11 mouse cellular contexts compared by ENCODE assay signal in genomic region chrX:153433659-153434293, GRCm38 (mm10).
DNase-seq lines count a peak whose midpoint lies in the region; ATAC-seq and TF ChIP-seq lines count a peak whose summit lies in the region.
"Had no signal": no experiment of that assay in that cellular context is flagged by ENCODE, and none has a peak within 500 bp of the region (broad histone marks: within the 10 kb centered on the region; RNA-seq: fewer than 3 reads in every experiment).

No protein-coding gene starts in this region.

- ATAC-seq in frontal cortex, adult (ENCODE audit: low TSS enrichment) = peak; percentile 62; the same call in 1 of the 2 replicates
- ATAC-seq in hindbrain, embryonic 14.5 days (ENCODE audit: low FRiP score) = peak; percentile 81
- peak; percentile 55; the same call in 1 of the 2 replicates for ATAC-seq in neural tube, embryonic 11.5 days (ENCODE audit: insufficient read depth, low FRiP score, low TSS enrichment)
- no peak for ATAC-seq in granulocyte monocyte progenitor cell, adult 5-6 weeks (replicated peaks; ENCODE audit: poor library complexity, severe bottlenecking)
- no peak for ATAC-seq in stomach, postnatal 0 days (ENCODE audit: low FRiP score, low TSS enrichment)

- DNase-seq in frontal cortex, postnatal 25 days (ENCODE audit: low spot score in 2 of 2) = no peak
- peak; percentile 66 for DNase-seq in embryo, embryonic 11 days
- DNase-seq in hindbrain, embryonic 14.5 days (ENCODE audit: low spot score) = peak; percentile 30
- DNase-seq in neural tube, embryonic 11.5 days (ENCODE audit: low spot score) = peak; percentile 15
- no peak for DNase-seq in urinary bladder, postnatal 10 days (ENCODE audit: low spot score)
- DNase-seq in stomach, postnatal 0 days (ENCODE audit: low spot score) = no peak
- DNase-seq: adrenal gland, adult 8-10 months; thymus, adult 2 months had no signal

- H3K27me3 ChIP-seq in hindbrain, embryonic 14.5 days (ENCODE audit: control insufficient read depth, insufficient read depth, low read length) = no peaks in the 10 kb centered on the region
- H3K27me3 ChIP-seq in neural tube, embryonic 11.5 days (ENCODE audit: control insufficient read depth, insufficient read depth, low read length) = no peaks in the 10 kb centered on the region
- H3K27me3 ChIP-seq in stomach, postnatal 0 days (ENCODE audit: control insufficient read depth, insufficient read depth, low read length) = no peaks in the 10 kb centered on the region
- H3K27me3 ChIP-seq: embryonic facial prominence, embryonic 15.5 days had no signal

- H3K4me1 ChIP-seq in hindbrain, embryonic 14.5 days (replicated peaks; ENCODE audit: control insufficient read depth, insufficient read depth, low read length) = peaks cover 4% of the 10 kb centered on the region
- H3K4me1 ChIP-seq in neural tube, embryonic 11.5 days (ENCODE audit: control insufficient read depth, insufficient read depth, low read length) = no peaks in the 10 kb centered on the region
- H3K4me1 ChIP-seq in stomach, postnatal 0 days (replicated peaks; ENCODE audit: control insufficient read depth, insufficient read depth) = no peaks in the 10 kb centered on the region
- H3K4me1 ChIP-seq: embryonic facial prominence, embryonic 15.5 days had no signal

- no peak overlapping the region for H3K9ac ChIP-seq in hindbrain, embryonic 14.5 days
- no peak overlapping the region for H3K9ac ChIP-seq in neural tube, embryonic 11.5 days (ENCODE audit: low read length)
- no peak overlapping the region for H3K9ac ChIP-seq in stomach, postnatal 0 days (ENCODE audit: low read length)
- H3K9ac ChIP-seq: embryonic facial prominence, embryonic 15.5 days had no signal

- H3K27ac ChIP-seq in hindbrain, embryonic 14.5 days = peak overlapping the region; percentile 59; the same call in 1 of the 2 replicates
- no peak overlapping the region for H3K27ac ChIP-seq in neural tube, embryonic 11.5 days (ENCODE audit: low read depth, low read length)
- H3K27ac ChIP-seq in stomach, postnatal 0 days (replicated peaks) = no peak overlapping the region
- H3K27ac ChIP-seq: embryonic facial prominence, embryonic 15.5 days had no signal

- H3K36me3 ChIP-seq in hindbrain, embryonic 14.5 days (replicated peaks; ENCODE audit: control insufficient read depth, insufficient read depth) = no peaks in the 10 kb centered on the region
- H3K36me3 ChIP-seq in neural tube, embryonic 11.5 days (ENCODE audit: control insufficient read depth, insufficient read depth, low read length) = no peaks in the 10 kb centered on the region
- H3K36me3 ChIP-seq in stomach, postnatal 0 days (ENCODE audit: control insufficient read depth, insufficient read depth, low read length) = no peaks in the 10 kb centered on the region
- H3K36me3 ChIP-seq: embryonic facial prominence, embryonic 15.5 days had no signal

- H3K9me3 ChIP-seq in hindbrain, embryonic 14.5 days (ENCODE audit: control insufficient read depth, low read length) = no peaks in the 10 kb centered on the region
- H3K9me3 ChIP-seq in neural tube, embryonic 11.5 days (ENCODE audit: control insufficient read depth, low read length) = no peaks in the 10 kb centered on the region
- no peaks in the 10 kb centered on the region for H3K9me3 ChIP-seq in stomach, postnatal 0 days (ENCODE audit: control insufficient read depth, low read length)
- H3K9me3 ChIP-seq: embryonic facial prominence, embryonic 15.5 days had no signal

- no peak for TF ChIP-seq CTCF in stomach, postnatal 0 days (IDR thresholded peaks at IDR 0.05; ENCODE audit: low read depth)

- no peak for TF ChIP-seq EP300 in stomach, postnatal 0 days (optimal IDR thresholded peaks at IDR 0.05)

- 33% methylated on average over 5 of the region's 5 CpGs for WGBS in hindbrain, embryonic 14.5 days
- 47% methylated on average over 5 of the region's 5 CpGs for WGBS in neural tube, embryonic 11.5 days
- WGBS in stomach, postnatal 0 days = 26% methylated on average over 5 of the region's 5 CpGs

- no peak overlapping the region for H3K4me3 ChIP-seq in hindbrain, embryonic 14.5 days (replicated peaks; ENCODE audit: low read length)
- H3K4me3 ChIP-seq in neural tube, embryonic 11.5 days (ENCODE audit: low read depth, low read length) = no peak overlapping the region
- no peak overlapping the region for H3K4me3 ChIP-seq in stomach, postnatal 0 days (ENCODE audit: low read depth, low read length)
- H3K4me3 ChIP-seq: embryonic facial prominence, embryonic 15.5 days had no signal

- 0 out of 2 replicates have a peak overlapping the region, but pooled peaks have one; percentile 12 for H3K4me2 ChIP-seq in hindbrain, embryonic 14.5 days (replicated peaks)
- no peak overlapping the region for H3K4me2 ChIP-seq in neural tube, embryonic 11.5 days (ENCODE audit: low read depth)
- H3K4me2 ChIP-seq in stomach, postnatal 0 days (replicated peaks; ENCODE audit: low read depth) = no peak overlapping the region
- H3K4me2 ChIP-seq: embryonic facial prominence, embryonic 15.5 days had no signal

Comparison
In these comparisons a context has a peak if more than half of its experiments do, and no peak if none do; other contexts are left out.
1. ATAC-seq: peak in frontal cortex, adult (single experiment), hindbrain, embryonic 14.5 days (single experiment) and neural tube, embryonic 11.5 days (single experiment); none in granulocyte monocyte progenitor cell, adult 5-6 weeks (single experiment) and stomach, postnatal 0 days (single experiment).
2. DNase-seq: peak in embryo, embryonic 11 days (single experiment), hindbrain, embryonic 14.5 days (single experiment) and neural tube, embryonic 11.5 days (single experiment); none in frontal cortex, postnatal 25 days (0 of 2), urinary bladder, postnatal 10 days (single experiment) and stomach, postnatal 0 days (single experiment).